Mouse (Mus musculus): Measurements from ENCODE around the gene H2afz.

DNA sequence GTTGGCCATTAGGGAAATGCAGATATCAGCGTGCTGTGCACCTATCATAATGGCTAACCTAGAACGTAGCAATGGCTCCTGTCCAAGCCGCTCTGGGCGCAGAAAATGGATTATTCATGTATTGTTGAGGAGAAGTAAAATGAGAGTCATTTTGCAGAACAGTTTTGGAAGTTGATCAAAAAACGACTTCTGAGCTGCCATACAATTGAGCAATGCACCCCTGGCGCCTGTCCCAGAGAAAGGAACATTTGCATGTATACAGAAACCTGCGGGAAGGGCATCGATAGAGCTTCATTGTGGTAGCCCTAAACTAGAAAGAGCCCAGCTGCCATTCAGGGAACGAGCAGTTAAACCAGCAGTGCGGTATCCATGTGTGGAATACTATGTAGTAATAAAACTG is 35.9 kb downstream of the H2afz start:
- TF ChIP-seq CTCF (conservative IDR thresholded peaks at IDR 0.05; ENCODE audit: low read length) (no peak), POU5F1 (IDR thresholded peaks at IDR 0.05; ENCODE audit: borderline replicate concordance, low read length) (no peak)

Measured in E14TG2a.4 (cell line).